Mouse (Mus musculus) liver, embryonic 14.5 days (tissue): ENCODE measurements around the gene Rbms3.

Experiments used
- CTCF ChIP-seq: IDR thresholded peaks from 2 replicates; pipeline ENCODE4 v1.5.1; 2016; ENCODE audit warnings: antibody characterized with exemption, low read depth, control low read depth
- EP300 ChIP-seq: IDR thresholded peaks from 2 replicates; pipeline ENCODE4 v1.6.1; 2016; ENCODE audit warnings: antibody characterized with exemption, low read depth

- TF ChIP-seq CTCF (no peak), EP300 (no peak)
Observed at GRCm38 (mm10) chr9:117187116-117188034, 442.3 kb downstream of the Rbms3 start.
